Mouse (Mus musculus) lung, postnatal 25 days (tissue): Measurements from ENCODE around the gene Mrgpre.

Experiments
- DNase-seq: peaks from one replicate; pipeline ENCODE4 v3.0.0; 2022; ENCODE audit warnings: low spot score

Gene Mrgpre

GRCm38 (mm10) chr7:143776137-143776536, 8.2 kb downstream of the Mrgpre start:
- DNase-seq: no peak

- DNase-seq: peak; percentile 28
These were observed 14.8 kb downstream of the Mrgpre start for GRCm38 (mm10) chr7:143769461-143769860.

- DNase-seq: no peak
These were observed 16.0 kb downstream of the Mrgpre start for GRCm38 (mm10) chr7:143768267-143768666.

GRCm38 (mm10) chr7:143766893-143767292, 17.4 kb downstream of the Mrgpre start, which contains the start of gene Mrgprg:
TSS of gene Mrgprg (minus strand) at chr7:143766993.
- no peak for DNase-seq

GRCm38 (mm10) chr7:143764876-143765530, 19.3 kb downstream of the Mrgpre start:
- no peak for DNase-seq

- DNase-seq: no peak
These were observed 20.5 kb downstream of the Mrgpre start for GRCm38 (mm10) chr7:143763794-143764193.

GRCm38 (mm10) chr7:143758956-143759355, 25.3 kb downstream of the Mrgpre start:
- no peak for DNase-seq

- no peak for DNase-seq
These were observed 26.6 kb downstream of the Mrgpre start for GRCm38 (mm10) chr7:143757696-143758095.

- peak; percentile 87 for DNase-seq
These were observed 27.3 kb downstream of the Mrgpre start for GRCm38 (mm10) chr7:143757027-143757390.

- DNase-seq: no peak
These were observed 27.9 kb downstream of the Mrgpre start, which contains the start of gene Osbpl5 for GRCm38 (mm10) chr7:143756125-143757026. TSS of gene Osbpl5 (minus strand) at chr7:143756985.

GRCm38 (mm10) chr7:143755357-143756124, 28.8 kb downstream of the Mrgpre start:
- no peak for DNase-seq

GRCm38 (mm10) chr7:143753990-143754715, 30.1 kb downstream of the Mrgpre start:
- peak; percentile 69 for DNase-seq

- no peak for DNase-seq
These were observed 31.7 kb downstream of the Mrgpre start for GRCm38 (mm10) chr7:143752606-143753005.

GRCm38 (mm10) chr7:143752056-143752455, 32.2 kb downstream of the Mrgpre start:
- no peak for DNase-seq

- peak; percentile 35 for DNase-seq
These were observed 32.9 kb downstream of the Mrgpre start for GRCm38 (mm10) chr7:143751380-143751779.

- DNase-seq: no peak
These were observed 35.3 kb downstream of the Mrgpre start for GRCm38 (mm10) chr7:143749045-143749444.

GRCm38 (mm10) chr7:143748041-143748868, 36.0 kb downstream of the Mrgpre start:
- peak; percentile 92 for DNase-seq

- DNase-seq: no peak
These were observed 43.6 kb downstream of the Mrgpre start for GRCm38 (mm10) chr7:143740653-143741052.

- peak; percentile 90 for DNase-seq
These were observed 44.5 kb downstream of the Mrgpre start for GRCm38 (mm10) chr7:143739511-143740461.
